Mouse (Mus musculus) cerebellum, adult 8-10 months (tissue): ENCODE data around the gene Rnf183.

ENCODE experiments used
- DNase-seq: peaks from one replicate; pipeline ENCODE4 v3.0.0; 2022

Rnf183 gene

GRCm38 (mm10) chr4:62379724-62380381, 55.2 kb downstream of the Rnf183 start:
- no peak for DNase-seq
